Mouse (Mus musculus) MEL (cell line): ENCODE results near the gene Ran.

Experiments used
- CHD2 ChIP-seq: IDR thresholded peaks from 2 replicates; pipeline ENCODE4 v1.6.1; 2011; ENCODE audit warnings: low read length, improper control_type of control experiment
- CTCF ChIP-seq, 3 experiments: IDR thresholded peaks in 2 of 3; conservative IDR thresholded peaks in 1 of 3; 2 replicates each; pipeline ENCODE4 v1.5.1; 2011 to 2012; ENCODE audit warnings: low read length in 3 of 3, low read depth in 2 of 3, mild to moderate bottlenecking in 2 of 3, improper control_type of control experiment in 1 of 3, inconsistent platforms in 1 of 3, mixed read lengths in 1 of 3, moderate library complexity in 1 of 3; ENCODE audit not compliant: control insufficient read depth in 1 of 3, insufficient read depth in 1 of 3, poor library complexity in 1 of 3, severe bottlenecking in 1 of 3
- E2F4 ChIP-seq: IDR thresholded peaks from 2 replicates; pipeline ENCODE4 v1.6.1; 2011; ENCODE audit warnings: low read depth, low read length, improper control_type of control experiment, borderline replicate concordance
- MYC ChIP-seq: IDR thresholded peaks from 2 replicates; pipeline ENCODE4 v1.6.1; 2011; ENCODE audit warnings: low read depth, mild to moderate bottlenecking, low read length, improper control_type of control experiment, moderate library complexity
- RCOR1 ChIP-seq: IDR thresholded peaks from 2 replicates; pipeline ENCODE4 v1.6.1; 2012; ENCODE audit warnings: low read depth, mild to moderate bottlenecking, inconsistent platforms, low read length, improper control_type of control experiment
- SMC3 ChIP-seq: IDR thresholded peaks from 2 replicates; pipeline ENCODE4 v1.6.1; 2011; ENCODE audit warnings: low read depth, low read length, improper control_type of control experiment
- ZC3H11A ChIP-seq: IDR thresholded peaks from 2 replicates; pipeline ENCODE4 v1.6.1; 2012; ENCODE audit warnings: low read depth, mild to moderate bottlenecking, inconsistent platforms, low read length, improper control_type of control experiment

DNA sequence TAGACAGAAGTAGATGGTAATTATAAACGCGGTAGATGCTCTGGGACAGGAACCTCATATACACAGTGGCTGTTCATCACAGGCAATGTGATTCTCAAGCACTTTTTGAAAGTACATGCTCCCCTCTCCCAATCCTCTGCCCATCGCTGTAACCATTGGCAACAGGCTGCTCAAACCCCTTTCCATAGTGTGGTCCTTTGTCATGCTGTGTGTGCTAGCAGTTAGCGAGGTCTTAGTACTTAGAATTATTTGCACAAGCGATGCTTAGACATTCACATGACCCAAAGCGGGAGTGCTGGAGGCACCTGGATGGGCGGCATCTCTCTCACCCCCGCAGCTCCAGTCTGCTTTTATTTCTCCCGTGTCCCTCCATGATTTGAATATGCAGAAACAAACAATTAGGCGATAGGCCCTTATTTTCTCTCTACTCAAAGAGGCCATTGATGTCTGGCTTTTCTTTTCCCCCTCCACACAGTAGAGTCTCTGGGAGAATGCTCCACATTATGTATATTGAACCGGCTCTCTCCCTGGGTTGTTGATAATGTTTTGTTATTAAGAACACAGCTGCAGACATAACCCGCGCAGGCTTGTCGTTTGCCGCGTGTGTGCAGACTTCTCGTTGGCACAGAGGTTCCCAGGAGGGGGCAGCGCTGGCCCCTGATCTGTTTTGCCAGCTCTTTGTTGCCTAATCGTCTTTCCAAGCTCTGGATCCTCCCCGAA, 32.9 kb downstream of the Ran start:
- TF ChIP-seq RCOR1 (no peak), CTCF (IDR thresholded peaks at IDR 0.05 in 2 of 3, conservative IDR thresholded peaks at IDR 0.05 in 1 of 3; ENCODE audit: control insufficient read depth in 1 of 3, insufficient read depth in 1 of 3, low read depth in 2 of 3, low read length in 3 of 3, poor library complexity in 1 of 3, severe bottlenecking in 1 of 3) (no peak), MYC (no peak), SMC3 (no peak), ZC3H11A (no peak), CHD2 (no peak), E2F4 (no peak)
